Mouse (Mus musculus): ENCODE data around the gene Nol4l. TPM values are rescaled to one million over a fixed set of nuclear protein-coding genes. Genes with fewer than 3 reads are reported as not detected.

Gene Nol4l
- polyA plus RNA-seq, 1 experiment from 2014 or later, result 26.7 TPM

DNA sequence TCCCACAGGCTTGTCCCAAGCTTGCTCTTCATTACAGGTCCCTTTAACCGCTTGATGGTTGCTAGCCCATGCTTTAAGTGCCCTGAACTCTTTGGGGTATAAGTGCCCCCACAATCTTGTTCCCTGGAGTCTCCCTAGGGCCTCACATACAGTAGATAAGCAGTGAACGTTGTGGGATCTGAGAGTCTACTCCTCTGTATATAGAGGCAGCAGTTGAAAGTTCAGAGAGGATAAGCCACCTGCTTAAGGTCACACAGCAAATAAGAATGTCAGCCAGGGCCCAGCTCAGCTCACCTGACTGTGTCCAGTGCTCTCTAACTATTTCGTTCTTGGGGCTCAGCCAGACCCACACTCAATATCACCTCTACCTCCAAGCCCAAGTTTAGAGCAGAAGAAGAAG, 17.9 kb upstream of the Nol4l start:
- no peak overlapping the region for H3K9ac ChIP-seq (ENCODE audit: low read depth, low read length)
- WGBS, result 78% methylated on average over 3 of the region's 3 CpGs
- no peak overlapping the region for H3K4me2 ChIP-seq (replicated peaks; ENCODE audit: low read depth, low read length)
- H3K4me1 ChIP-seq (replicated peaks; ENCODE audit: control insufficient read depth, insufficient read depth, low read length), result 0 out of 2 replicates have a peak, but pooled peaks cover 5% of the 10 kb centered on the region
- H3K36me3 ChIP-seq (ENCODE audit: control insufficient read depth, insufficient read depth, low read length), result no peaks in the 10 kb centered on the region
- H3K4me3 ChIP-seq (ENCODE audit: low read depth, low read length), result no peak overlapping the region
- ATAC-seq (ENCODE audit: low FRiP score), result no peak
- no peak overlapping the region for H3K27ac ChIP-seq (ENCODE audit: low read depth, low read length)
- H3K9me3 ChIP-seq (ENCODE audit: control insufficient read depth, low read length), result no peaks in the 10 kb centered on the region
- no peaks in the 10 kb centered on the region for H3K27me3 ChIP-seq (ENCODE audit: control insufficient read depth, insufficient read depth, low read length)
- no peak for DNase-seq (ENCODE audit: low spot score)

DNA sequence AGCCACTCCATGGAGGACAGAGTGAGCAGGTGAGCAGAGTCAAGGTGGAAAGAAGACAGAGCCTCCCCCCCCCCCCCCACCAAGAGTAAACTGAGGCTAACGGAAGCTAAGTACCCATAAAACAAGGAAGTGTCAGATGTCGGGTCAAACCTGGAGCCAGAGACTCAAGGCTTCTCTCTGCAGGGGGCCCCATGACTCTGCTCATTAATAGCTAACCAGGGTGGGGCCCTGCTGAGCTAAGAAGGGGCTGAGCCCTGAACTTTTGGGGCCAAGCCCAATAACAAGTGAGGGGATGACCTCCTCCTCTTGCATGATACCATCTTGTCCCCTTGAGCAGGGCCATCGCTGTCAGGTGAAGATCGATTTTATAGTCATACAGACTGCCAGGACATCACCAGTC, 17.2 kb upstream of the Nol4l start:
- Histone ChIP-seq H3K27me3 (ENCODE audit: control insufficient read depth, insufficient read depth, low read length) (no peaks in the 10 kb centered on the region), H3K4me2 (replicated peaks; ENCODE audit: low read depth, low read length) (no peak overlapping the region), H3K36me3 (ENCODE audit: control insufficient read depth, insufficient read depth, low read length) (no peaks in the 10 kb centered on the region), H3K27ac (ENCODE audit: low read depth, low read length) (no peak overlapping the region), H3K4me1 (replicated peaks; ENCODE audit: control insufficient read depth, insufficient read depth, low read length) (0 out of 2 replicates have a peak, but pooled peaks cover 5% of the 10 kb centered on the region), H3K9ac (ENCODE audit: low read depth, low read length) (no peak overlapping the region), H3K4me3 (ENCODE audit: low read depth, low read length) (no peak overlapping the region), H3K9me3 (ENCODE audit: control insufficient read depth, low read length) (no peaks in the 10 kb centered on the region)
- WGBS, result 63% methylated on average over 4 of the region's 4 CpGs
- no peak for ATAC-seq (ENCODE audit: low FRiP score)
- DNase-seq (ENCODE audit: low spot score), result no peak

DNA sequence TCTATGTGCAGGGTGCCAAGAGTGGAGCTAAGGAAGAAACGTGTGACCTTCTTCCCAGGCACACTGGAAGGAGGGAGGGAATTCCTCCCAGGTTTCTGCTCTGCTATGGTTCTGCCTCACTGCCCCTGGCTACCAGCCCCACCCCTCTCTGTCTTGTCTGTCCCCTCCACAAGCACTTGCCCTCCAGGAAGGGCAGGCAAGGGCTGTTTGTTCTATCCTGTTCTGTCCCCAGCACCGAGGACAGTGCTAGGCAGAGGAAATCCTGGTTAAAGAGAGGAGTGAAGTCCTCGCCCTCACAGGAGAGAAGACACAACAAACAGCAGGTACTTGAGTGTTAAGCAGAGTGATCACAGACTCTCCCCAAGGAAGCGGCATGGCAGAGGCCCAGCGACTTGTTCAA, 16.7 kb upstream of the Nol4l start:
- 0 out of 2 replicates have a peak, but pooled peaks cover 5% of the 10 kb centered on the region for H3K4me1 ChIP-seq (replicated peaks; ENCODE audit: control insufficient read depth, insufficient read depth, low read length)
- H3K4me3 ChIP-seq (ENCODE audit: low read depth, low read length), result no peak overlapping the region
- DNase-seq (ENCODE audit: low spot score), result no peak
- H3K9ac ChIP-seq (ENCODE audit: low read depth, low read length), result no peak overlapping the region
- H3K36me3 ChIP-seq (ENCODE audit: control insufficient read depth, insufficient read depth, low read length), result no peaks in the 10 kb centered on the region
- WGBS, result 39% methylated on average over 5 of the region's 5 CpGs
- H3K27me3 ChIP-seq (ENCODE audit: control insufficient read depth, insufficient read depth, low read length), result no peaks in the 10 kb centered on the region
- no peak overlapping the region for H3K4me2 ChIP-seq (replicated peaks; ENCODE audit: low read depth, low read length)
- ATAC-seq (ENCODE audit: low FRiP score), result no peak
- no peak overlapping the region for H3K27ac ChIP-seq (ENCODE audit: low read depth, low read length)
- no peaks in the 10 kb centered on the region for H3K9me3 ChIP-seq (ENCODE audit: control insufficient read depth, low read length)

DNA sequence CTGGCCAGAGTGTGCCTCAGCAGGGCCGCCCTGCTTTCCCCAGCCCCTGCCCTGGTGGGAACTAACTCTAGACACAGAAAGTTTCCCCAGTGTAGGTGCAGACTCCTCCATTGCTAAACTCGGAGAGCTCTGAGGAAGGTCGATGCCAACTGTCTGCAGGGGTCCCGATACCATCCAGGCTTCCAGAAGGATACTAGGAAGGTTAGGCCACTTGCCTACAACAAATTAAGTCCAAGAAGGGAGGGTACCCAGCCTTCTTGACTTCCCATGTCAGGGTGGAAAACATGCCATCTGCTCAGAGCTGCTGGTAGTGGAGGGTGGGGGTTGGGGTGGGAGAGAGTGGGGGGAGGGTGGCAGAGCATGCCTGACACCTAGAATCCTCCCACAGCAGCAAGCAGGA, 15.0 kb upstream of the Nol4l start:
- Histone ChIP-seq H3K4me1 (replicated peaks; ENCODE audit: control insufficient read depth, insufficient read depth, low read length) (peaks cover 7% of the 10 kb centered on the region; the same call in 1 of the 2 replicates), H3K9me3 (ENCODE audit: control insufficient read depth, low read length) (no peaks in the 10 kb centered on the region)
- WGBS, result 66% methylated on average over 4 of the region's 4 CpGs

DNA sequence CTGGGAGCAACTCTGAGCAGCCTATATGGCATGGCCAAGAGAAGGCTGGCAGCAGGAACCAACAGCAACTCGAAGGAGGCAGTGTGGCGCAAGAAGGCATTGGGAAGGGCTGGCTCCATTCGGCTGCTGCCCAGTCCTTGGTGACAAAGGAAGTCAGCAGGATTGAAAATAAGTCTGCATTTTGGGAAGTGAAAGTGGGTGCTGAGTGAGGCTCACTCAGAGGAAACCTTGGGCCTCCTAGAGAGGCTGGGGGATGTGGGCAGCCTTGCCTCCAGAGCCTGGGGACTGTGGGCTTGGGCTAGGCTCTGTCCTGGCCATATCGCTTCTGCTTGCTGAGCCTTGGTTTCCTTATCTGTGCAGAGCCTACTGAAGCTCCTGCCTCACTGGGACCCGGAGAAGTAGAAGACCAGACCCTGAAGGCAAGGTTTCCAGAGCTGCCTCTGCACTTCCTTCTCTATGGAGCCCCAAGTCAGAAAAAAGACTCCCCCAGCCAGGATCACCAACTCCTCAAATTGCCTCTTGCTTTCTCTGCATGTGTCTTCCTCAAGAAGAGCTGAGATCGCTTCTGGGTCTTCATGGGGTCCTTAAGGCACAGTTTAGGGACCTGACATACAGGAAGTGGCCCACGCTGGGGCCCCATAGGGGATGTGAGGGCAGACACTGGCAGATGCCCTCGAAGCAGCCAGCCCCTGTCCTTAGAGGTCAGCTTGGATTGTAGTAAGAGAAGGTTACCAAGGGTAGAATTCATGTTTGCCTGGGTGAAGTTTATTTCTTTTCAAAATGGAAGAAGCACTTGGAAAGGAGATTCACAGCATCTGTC, 14.3 kb upstream of the Nol4l start:
- DNase-seq (ENCODE audit: low spot score), result no peak
- Histone ChIP-seq H3K4me1 (replicated peaks; ENCODE audit: control insufficient read depth, insufficient read depth, low read length) (peaks cover 7% of the 10 kb centered on the region; the same call in 1 of the 2 replicates), H3K4me3 (ENCODE audit: low read depth, low read length) (no peak overlapping the region), H3K27me3 (ENCODE audit: control insufficient read depth, insufficient read depth, low read length) (no peaks in the 10 kb centered on the region), H3K9me3 (ENCODE audit: control insufficient read depth, low read length) (no peaks in the 10 kb centered on the region), H3K4me2 (replicated peaks; ENCODE audit: low read depth, low read length) (no peak overlapping the region), H3K36me3 (ENCODE audit: control insufficient read depth, insufficient read depth, low read length) (no peaks in the 10 kb centered on the region), H3K27ac (ENCODE audit: low read depth, low read length) (no peak overlapping the region), H3K9ac (ENCODE audit: low read depth, low read length) (no peak overlapping the region)
- no peak for ATAC-seq (ENCODE audit: low FRiP score)
- 79% methylated on average over 8 of the region's 8 CpGs for whole genome bisulfite sequencing

More for the DNA sequence above, 15.0 kb upstream of the Nol4l start:
- DNase-seq (ENCODE audit: low spot score) (no peak), ATAC-seq (ENCODE audit: low FRiP score) (no peak)
- Histone ChIP-seq H3K27me3 (ENCODE audit: control insufficient read depth, insufficient read depth, low read length) (no peaks in the 10 kb centered on the region), H3K36me3 (ENCODE audit: control insufficient read depth, insufficient read depth, low read length) (no peaks in the 10 kb centered on the region), H3K4me3 (ENCODE audit: low read depth, low read length) (no peak overlapping the region), H3K27ac (ENCODE audit: low read depth, low read length) (no peak overlapping the region), H3K9ac (ENCODE audit: low read depth, low read length) (no peak overlapping the region), H3K4me2 (replicated peaks; ENCODE audit: low read depth, low read length) (no peak overlapping the region)

DNA sequence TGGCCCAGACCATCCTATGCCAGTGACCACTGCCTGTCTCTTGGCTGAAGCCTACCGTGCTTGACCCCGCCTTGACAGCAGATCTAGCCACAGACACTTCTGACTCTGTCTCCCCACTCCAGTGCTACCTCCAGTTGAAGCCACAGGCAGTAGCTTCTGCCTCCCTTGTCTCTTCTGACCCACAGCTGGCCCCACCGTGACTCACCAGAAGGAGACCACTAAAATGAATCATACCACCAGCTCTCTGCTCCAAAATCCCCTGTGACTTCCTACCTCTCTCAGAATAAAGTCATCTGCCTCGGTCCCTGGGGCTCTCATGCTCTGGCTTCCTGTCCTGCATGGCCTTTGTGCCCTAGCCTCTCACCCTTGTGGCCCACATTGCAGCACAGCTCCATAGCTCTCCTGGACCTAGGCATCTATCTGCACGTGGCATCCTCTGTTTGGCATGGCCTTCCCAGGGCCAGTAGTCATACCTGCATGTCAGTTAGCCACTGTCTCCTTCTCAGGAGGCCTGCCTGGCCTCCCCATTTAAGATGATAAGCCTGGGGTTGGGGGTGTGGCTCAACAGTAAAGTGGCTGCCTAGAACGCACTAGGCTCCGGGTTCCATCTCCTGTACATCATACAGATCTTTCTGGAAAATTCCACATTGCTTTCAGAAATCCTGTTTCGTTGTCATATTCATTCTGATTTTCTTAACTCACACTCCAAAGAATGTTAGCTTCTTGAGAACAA, 13.3 kb upstream of the Nol4l start:
- ATAC-seq (ENCODE audit: low FRiP score) (no peak), DNase-seq (ENCODE audit: low spot score) (no peak)
- Histone ChIP-seq H3K4me3 (ENCODE audit: low read depth, low read length) (no peak overlapping the region), H3K4me2 (replicated peaks; ENCODE audit: low read depth, low read length) (no peak overlapping the region), H3K9ac (ENCODE audit: low read depth, low read length) (no peak overlapping the region), H3K36me3 (ENCODE audit: control insufficient read depth, insufficient read depth, low read length) (no peaks in the 10 kb centered on the region), H3K9me3 (ENCODE audit: control insufficient read depth, low read length) (no peaks in the 10 kb centered on the region), H3K4me1 (replicated peaks; ENCODE audit: control insufficient read depth, insufficient read depth, low read length) (peaks cover 4% of the 10 kb centered on the region; the same call in 1 of the 2 replicates), H3K27me3 (ENCODE audit: control insufficient read depth, insufficient read depth, low read length) (no peaks in the 10 kb centered on the region), H3K27ac (ENCODE audit: low read depth, low read length) (no peak overlapping the region)
- 82% methylated on average over 8 of the region's 8 CpGs for WGBS

DNA sequence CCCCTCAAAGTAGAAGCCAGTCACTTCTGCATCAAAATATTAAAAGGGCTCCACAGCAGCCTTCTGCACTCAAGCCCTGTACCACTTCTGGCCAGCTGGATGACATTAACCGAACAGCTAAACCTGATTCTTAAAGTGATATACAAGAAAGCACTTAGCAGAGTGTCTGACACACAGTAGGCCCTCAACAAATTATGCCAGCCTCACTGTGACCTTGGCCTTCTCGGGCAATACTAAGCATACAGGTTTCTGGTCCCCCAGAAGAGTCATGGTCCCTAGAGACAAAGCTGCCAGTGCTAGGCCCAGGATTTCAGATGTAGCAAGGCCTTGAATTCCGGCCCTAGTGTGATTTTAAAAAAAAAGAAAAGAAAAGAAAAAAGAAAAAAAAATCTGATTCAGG, 9.1 kb upstream of the Nol4l start:
- Histone ChIP-seq H3K9ac (ENCODE audit: low read depth, low read length) (no peak overlapping the region), H3K4me2 (replicated peaks; ENCODE audit: low read depth, low read length) (no peak overlapping the region), H3K4me1 (replicated peaks; ENCODE audit: control insufficient read depth, insufficient read depth, low read length) (peaks cover 2% of the 10 kb centered on the region; the same call in 1 of the 2 replicates), H3K36me3 (ENCODE audit: control insufficient read depth, insufficient read depth, low read length) (no peaks in the 10 kb centered on the region), H3K27me3 (ENCODE audit: control insufficient read depth, insufficient read depth, low read length) (no peaks in the 10 kb centered on the region), H3K9me3 (ENCODE audit: control insufficient read depth, low read length) (no peaks in the 10 kb centered on the region), H3K4me3 (ENCODE audit: low read depth, low read length) (no peak overlapping the region), H3K27ac (ENCODE audit: low read depth, low read length) (no peak overlapping the region)
- ATAC-seq (ENCODE audit: low FRiP score) (no peak), DNase-seq (ENCODE audit: low spot score) (no peak)
- WGBS, result 88% methylated on average over 3 of the region's 3 CpGs

DNA sequence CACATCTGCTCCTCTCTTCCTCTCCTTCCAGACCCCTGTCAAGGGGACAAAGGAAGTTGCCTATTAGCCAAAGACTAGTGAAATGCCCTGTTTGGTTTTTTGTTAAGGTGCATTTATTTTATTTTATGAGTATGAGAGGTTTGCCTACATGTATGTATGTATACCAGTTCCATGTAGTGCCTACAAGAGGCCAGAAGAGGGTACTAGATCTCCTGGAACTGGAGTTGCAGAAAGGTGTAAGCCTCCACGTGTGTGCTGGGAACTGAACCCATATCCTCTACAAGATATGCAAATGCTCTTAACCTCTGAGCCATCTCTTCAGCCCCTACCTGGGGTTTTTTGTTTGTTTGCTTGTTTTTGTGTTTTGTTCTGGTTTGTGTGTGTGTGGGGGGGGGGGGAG, 4.2 kb upstream of the Nol4l start:
- 68% methylated on average over 1 of the region's 1 CpGs for WGBS
- ATAC-seq (ENCODE audit: low FRiP score), result no peak

More for the DNA sequence above, 4.2 kb upstream of the Nol4l start:
- peaks cover 7% of the 10 kb centered on the region; the same call in 1 of the 2 replicates for H3K27me3 ChIP-seq (ENCODE audit: control insufficient read depth, insufficient read depth, low read length)
- H3K27ac ChIP-seq (ENCODE audit: low read depth, low read length), result no peak overlapping the region
- H3K9me3 ChIP-seq (ENCODE audit: control insufficient read depth, low read length), result no peaks in the 10 kb centered on the region
- H3K4me2 ChIP-seq (replicated peaks; ENCODE audit: low read depth, low read length), result no peak overlapping the region
- 0 out of 2 replicates have a peak, but pooled peaks cover 4% of the 10 kb centered on the region for H3K4me1 ChIP-seq (replicated peaks; ENCODE audit: control insufficient read depth, insufficient read depth, low read length)
- H3K9ac ChIP-seq (ENCODE audit: low read depth, low read length), result no peak overlapping the region
- DNase-seq (ENCODE audit: low spot score), result no peak
- no peak overlapping the region for H3K4me3 ChIP-seq (ENCODE audit: low read depth, low read length)
- no peaks in the 10 kb centered on the region for H3K36me3 ChIP-seq (ENCODE audit: control insufficient read depth, insufficient read depth, low read length)

All from hindbrain, embryonic 11.5 days (tissue).